8 mouse cellular contexts compared by ENCODE assay signal in the genomic region with DNA sequence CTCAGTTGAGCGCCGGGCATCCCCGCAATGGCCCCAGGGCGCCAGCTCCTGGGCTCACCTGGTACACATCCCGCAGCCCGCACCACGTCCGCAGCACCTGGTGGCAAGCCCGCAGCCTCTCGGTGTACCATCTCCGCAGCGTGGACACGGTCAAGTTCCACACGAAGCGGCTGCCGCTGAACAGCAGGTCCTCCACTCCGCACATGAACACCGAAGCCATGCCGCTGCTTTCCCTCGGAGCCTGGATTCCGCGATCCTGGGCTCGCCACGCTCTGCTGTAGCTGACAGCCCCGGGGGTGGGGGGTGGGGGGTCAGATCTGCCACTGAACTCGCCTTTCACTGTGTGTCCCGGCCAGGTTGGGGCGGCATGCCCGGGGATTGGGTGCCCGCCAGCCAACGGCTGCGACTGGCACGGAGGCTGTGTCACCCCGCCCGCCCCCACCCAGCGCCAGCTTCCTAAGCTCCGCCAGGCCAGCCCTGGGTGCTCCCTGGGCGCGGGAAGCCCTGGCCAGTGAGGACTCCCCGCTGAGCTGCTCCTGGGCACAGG.
DNase-seq lines count a peak whose midpoint lies in the region; ATAC-seq lines count a peak whose summit lies in the region.

No protein-coding gene starts in this region.

- WGBS in hindbrain, embryonic 13.5 days: 2% methylated on average over 40 of the region's 40 CpGs

- peak overlapping the region; percentile 76 for H3K9ac ChIP-seq in hindbrain, embryonic 13.5 days

- no peaks in the 10 kb centered on the region for H3K9me3 ChIP-seq in hindbrain, embryonic 13.5 days

- H3K4me1 ChIP-seq in hindbrain, embryonic 13.5 days (replicated peaks): peaks cover 34% of the 10 kb centered on the region

- no peaks in the 10 kb centered on the region for H3K27me3 ChIP-seq in hindbrain, embryonic 13.5 days

- no peak overlapping the region for H3K27ac ChIP-seq in hindbrain, embryonic 13.5 days

- DNase-seq in ZHBTc4 (ENCODE audit: low read depth, low spot score) (peak; percentile 38), adipocyte (ENCODE audit: low spot score) (no peak)
- peak; percentile 50 for DNase-seq in cerebellum, adult 8-10 months
- DNase-seq in frontal cortex, postnatal 36 days (ENCODE audit: low spot score in 2 of 2): peak; percentile 44 to 52
- DNase-seq in layer of hippocampus, postnatal 14 days (ENCODE audit: low spot score in 2 of 2): peak; percentile 56 to 69
- peak; percentile 68 for DNase-seq in lung, postnatal 10 days
- peak; percentile 52 for DNase-seq in retina, embryonic 14.5 days (ENCODE audit: low spot score)

- H3K4me2 ChIP-seq in hindbrain, embryonic 13.5 days: peak overlapping the region; percentile 97

- no peaks in the 10 kb centered on the region for H3K36me3 ChIP-seq in hindbrain, embryonic 13.5 days

- ATAC-seq in hindbrain, embryonic 13.5 days (ENCODE audit: low FRiP score): peak; percentile 58

- peak overlapping the region; percentile 47 for H3K4me3 ChIP-seq in hindbrain, embryonic 13.5 days
